Mouse (Mus musculus) liver, adult 2 months (tissue): Measurements from ENCODE around the gene Tnik.

Experiments
- CTCF ChIP-seq: fragments of 200-500 bp; IDR thresholded peaks from 2 replicates; pipeline ENCODE4 v1.5.1; 2011; ENCODE audit warnings: low read depth, low read length, control low read depth
- POLR2A ChIP-seq: fragments of 200-500 bp; IDR thresholded peaks from 2 replicates; pipeline ENCODE4 v1.6.1; 2011; ENCODE audit warnings: low read length, control low read depth; ENCODE audit not compliant: insufficient read depth; ENCODE audit errors: extremely low read depth

GRCm38 (mm10) chr3:28425911-28426310, 162.9 kb downstream of the Tnik start:
- TF ChIP-seq POLR2A (no peak), CTCF (no peak)
